Mouse (Mus musculus): ENCODE data around the gene Bub1b. TPM values are rescaled to one million over a fixed set of nuclear protein-coding genes. Genes with fewer than 3 reads are reported as not detected.

Bub1b gene
- polyA plus RNA-seq, 1 experiment: 25.6 TPM

- H3K4me3 ChIP-seq: no peak overlapping the region
- H3K79me2 ChIP-seq (ENCODE audit: control insufficient read depth, insufficient read depth): no peaks in the 10 kb centered on the region
- no peak for TF ChIP-seq E2F4 (IDR thresholded peaks at IDR 0.05; ENCODE audit: insufficient read depth)
- TF ChIP-seq TCF12 (IDR thresholded peaks at IDR 0.05; ENCODE audit: insufficient read depth, poor library complexity, severe bottlenecking): no peak
- TF ChIP-seq SRF (IDR thresholded peaks at IDR 0.05; ENCODE audit: control insufficient read depth, insufficient read length, low read depth): no peak
- no peak for TF ChIP-seq MYOG (IDR thresholded peaks at IDR 0.05; ENCODE audit: control insufficient read depth in 1 of 3, insufficient read depth in 1 of 3, insufficient read length in 2 of 3, low read depth in 2 of 3)
- TF ChIP-seq MAX (IDR thresholded peaks at IDR 0.05; ENCODE audit: low read depth): no peak
- TF ChIP-seq REST (IDR thresholded peaks at IDR 0.05; ENCODE audit: insufficient read depth, insufficient read length): no peak
- TF ChIP-seq POLR2A (IDR thresholded peaks at IDR 0.05; ENCODE audit: insufficient read length, low read depth): no peak
- no peak overlapping the region for H3K4me2 ChIP-seq (ENCODE audit: low read depth)
- no peaks in the 10 kb centered on the region for H3K27me3 ChIP-seq (ENCODE audit: control insufficient read depth, insufficient read depth, insufficient read length)
- H3ac ChIP-seq (ENCODE audit: control insufficient read depth, insufficient read length): no peak overlapping the region
- no peaks in the 10 kb centered on the region for H3K36me3 ChIP-seq (ENCODE audit: control insufficient read depth, insufficient read depth)
These were observed 60.4 kb downstream of the Bub1b start for GRCm38 (mm10) chr2:118658457-118658856.

GRCm38 (mm10) chr2:118659077-118659476 is 61.1 kb downstream of the Bub1b start:
- Histone ChIP-seq H3K4me2 (ENCODE audit: low read depth) (peak overlapping the region; percentile 71), H3K27me3 (ENCODE audit: control insufficient read depth, insufficient read depth, insufficient read length) (no peaks in the 10 kb centered on the region), H3K79me2 (ENCODE audit: control insufficient read depth, insufficient read depth) (no peaks in the 10 kb centered on the region), H3K36me3 (ENCODE audit: control insufficient read depth, insufficient read depth) (no peaks in the 10 kb centered on the region), H3ac (ENCODE audit: control insufficient read depth, insufficient read length) (no peak overlapping the region), H3K4me3 (no peak overlapping the region)
- TF ChIP-seq TCF3 (IDR thresholded peaks at IDR 0.05; ENCODE audit: insufficient read length, low read depth) (no peak), MYOD1 (IDR thresholded peaks at IDR 0.05; ENCODE audit: control insufficient read depth in 1 of 3, insufficient read length in 2 of 3, low read depth in 2 of 3) (no peak), TCF12 (IDR thresholded peaks at IDR 0.05; ENCODE audit: insufficient read depth, poor library complexity, severe bottlenecking) (no peak), REST (IDR thresholded peaks at IDR 0.05; ENCODE audit: insufficient read depth, insufficient read length) (no peak), USF1 (IDR thresholded peaks at IDR 0.05; ENCODE audit: low read depth) (no peak), POLR2A (IDR thresholded peaks at IDR 0.05; ENCODE audit: insufficient read length, low read depth) (no peak), E2F4 (IDR thresholded peaks at IDR 0.05; ENCODE audit: insufficient read depth) (no peak), SRF (IDR thresholded peaks at IDR 0.05; ENCODE audit: control insufficient read depth, insufficient read length, low read depth) (no peak), POLR2AphosphoS2 (IDR thresholded peaks at IDR 0.05; ENCODE audit: insufficient read length, low read depth) (no peak), CEBPB (IDR thresholded peaks at IDR 0.05; ENCODE audit: insufficient read depth, poor library complexity, severe bottlenecking) (no peak), MAX (IDR thresholded peaks at IDR 0.05; ENCODE audit: low read depth) (no peak), MYOG (IDR thresholded peaks at IDR 0.05; ENCODE audit: control insufficient read depth in 1 of 3, insufficient read depth in 1 of 3, insufficient read length in 2 of 3, low read depth in 2 of 3) (no peak)

- Histone ChIP-seq H3K4me3 (no peak overlapping the region), H3K36me3 (ENCODE audit: control insufficient read depth, insufficient read depth) (no peaks in the 10 kb centered on the region), H3K4me2 (ENCODE audit: low read depth) (peak overlapping the region; percentile 71), H3ac (ENCODE audit: control insufficient read depth, insufficient read length) (no peak overlapping the region), H3K27me3 (ENCODE audit: control insufficient read depth, insufficient read depth, insufficient read length) (no peaks in the 10 kb centered on the region), H3K79me2 (ENCODE audit: control insufficient read depth, insufficient read depth) (no peaks in the 10 kb centered on the region)
- TF ChIP-seq MYOG (IDR thresholded peaks at IDR 0.05; ENCODE audit: control insufficient read depth in 1 of 3, insufficient read depth in 1 of 3, insufficient read length in 2 of 3, low read depth in 2 of 3) (no peak), REST (IDR thresholded peaks at IDR 0.05; ENCODE audit: insufficient read depth, insufficient read length) (no peak), SRF (IDR thresholded peaks at IDR 0.05; ENCODE audit: control insufficient read depth, insufficient read length, low read depth) (no peak), POLR2AphosphoS2 (IDR thresholded peaks at IDR 0.05; ENCODE audit: insufficient read length, low read depth) (no peak), TCF3 (IDR thresholded peaks at IDR 0.05; ENCODE audit: insufficient read length, low read depth) (no peak), TCF12 (IDR thresholded peaks at IDR 0.05; ENCODE audit: insufficient read depth, poor library complexity, severe bottlenecking) (no peak), POLR2A (IDR thresholded peaks at IDR 0.05; ENCODE audit: insufficient read length, low read depth) (no peak)
These were observed 61.5 kb downstream of the Bub1b start for GRCm38 (mm10) chr2:118659493-118659892.

GRCm38 (mm10) chr2:118659998-118660452 is 62.0 kb downstream of the Bub1b start:
- Histone ChIP-seq H3K4me2 (ENCODE audit: low read depth) (peak overlapping the region; percentile 71), H3K27me3 (ENCODE audit: control insufficient read depth, insufficient read depth, insufficient read length) (no peaks in the 10 kb centered on the region), H3K4me3 (no peak overlapping the region), H3K36me3 (ENCODE audit: control insufficient read depth, insufficient read depth) (no peaks in the 10 kb centered on the region), H3ac (ENCODE audit: control insufficient read depth, insufficient read length) (no peak overlapping the region), H3K79me2 (ENCODE audit: control insufficient read depth, insufficient read depth) (no peaks in the 10 kb centered on the region)
- TF ChIP-seq USF1 (IDR thresholded peaks at IDR 0.05; ENCODE audit: low read depth): peak; percentile 99
- no peak for TF ChIP-seq MYOG (IDR thresholded peaks at IDR 0.05; ENCODE audit: control insufficient read depth in 1 of 3, insufficient read depth in 1 of 3, insufficient read length in 2 of 3, low read depth in 2 of 3)

GRCm38 (mm10) chr2:118661891-118662290 is 63.9 kb downstream of the Bub1b start:
- Histone ChIP-seq H3K4me2 (ENCODE audit: low read depth) (no peak overlapping the region), H3K79me2 (ENCODE audit: control insufficient read depth, insufficient read depth) (no peaks in the 10 kb centered on the region), H3K27me3 (ENCODE audit: control insufficient read depth, insufficient read depth, insufficient read length) (no peaks in the 10 kb centered on the region), H3ac (ENCODE audit: control insufficient read depth, insufficient read length) (no peak overlapping the region), H3K4me3 (no peak overlapping the region), H3K36me3 (ENCODE audit: control insufficient read depth, insufficient read depth) (no peaks in the 10 kb centered on the region)
- TF ChIP-seq MAX (IDR thresholded peaks at IDR 0.05; ENCODE audit: low read depth) (no peak), TCF3 (IDR thresholded peaks at IDR 0.05; ENCODE audit: insufficient read length, low read depth) (no peak), REST (IDR thresholded peaks at IDR 0.05; ENCODE audit: insufficient read depth, insufficient read length) (no peak), POLR2A (IDR thresholded peaks at IDR 0.05; ENCODE audit: insufficient read length, low read depth) (no peak), SRF (IDR thresholded peaks at IDR 0.05; ENCODE audit: control insufficient read depth, insufficient read length, low read depth) (no peak), USF1 (IDR thresholded peaks at IDR 0.05; ENCODE audit: low read depth) (no peak), POLR2AphosphoS2 (IDR thresholded peaks at IDR 0.05; ENCODE audit: insufficient read length, low read depth) (no peak), TCF12 (IDR thresholded peaks at IDR 0.05; ENCODE audit: insufficient read depth, poor library complexity, severe bottlenecking) (no peak), CEBPB (IDR thresholded peaks at IDR 0.05; ENCODE audit: insufficient read depth, poor library complexity, severe bottlenecking) (no peak), MYOD1 (IDR thresholded peaks at IDR 0.05; ENCODE audit: control insufficient read depth in 1 of 3, insufficient read length in 2 of 3, low read depth in 2 of 3) (no peak), E2F4 (IDR thresholded peaks at IDR 0.05; ENCODE audit: insufficient read depth) (no peak), MYOG (IDR thresholded peaks at IDR 0.05; ENCODE audit: control insufficient read depth in 1 of 3, insufficient read depth in 1 of 3, insufficient read length in 2 of 3, low read depth in 2 of 3) (no peak)
